In the genomic region with DNA sequence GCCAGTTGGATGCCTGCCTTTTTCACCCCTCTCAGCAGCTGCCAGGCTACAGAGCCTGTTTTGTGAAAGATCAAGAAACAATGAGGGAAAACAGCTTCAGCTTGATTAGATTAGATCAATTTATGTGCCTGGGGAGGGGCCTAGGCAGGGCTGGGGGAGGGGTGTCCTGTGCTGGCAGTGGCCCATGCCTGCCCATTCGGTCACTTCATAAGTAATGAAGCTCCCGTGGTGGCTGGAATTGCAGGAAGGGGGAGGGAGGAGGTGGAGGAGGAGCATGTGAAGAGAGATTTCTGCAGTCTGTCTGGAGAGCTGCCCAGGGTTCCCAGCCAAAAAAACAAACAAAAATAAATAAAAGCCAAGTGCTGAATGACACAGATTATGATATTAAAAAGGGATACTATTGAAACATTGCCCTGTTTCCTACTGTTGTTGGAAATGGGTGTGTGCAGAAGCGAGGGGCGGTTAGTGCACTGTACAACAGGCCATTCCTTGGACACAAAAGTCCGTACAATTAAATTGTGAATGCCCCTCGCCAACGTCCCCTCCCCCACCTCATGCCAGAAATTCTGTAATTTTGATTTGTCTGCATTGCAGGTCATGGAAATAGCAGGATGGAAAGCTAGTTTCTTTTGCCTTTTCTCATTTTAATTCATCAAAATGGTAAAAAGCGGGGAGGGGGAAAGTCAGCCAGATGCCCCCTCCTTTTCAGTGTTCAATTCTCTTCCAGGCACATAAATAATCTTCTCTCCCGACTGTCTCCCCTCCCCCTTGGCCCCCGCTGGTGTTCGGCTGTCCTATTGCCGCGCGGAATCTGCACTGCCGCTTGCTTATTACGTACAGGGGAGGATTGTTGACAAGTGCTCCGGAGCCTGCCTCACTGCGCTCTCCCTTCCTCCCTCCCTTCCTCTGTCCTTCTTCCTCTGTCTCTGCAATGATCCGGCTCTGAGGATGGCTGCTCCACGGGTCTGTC, we compare ENCODE assay signal across 8 mouse cellular contexts.
A peak's percentile ranks its signal among the peaks of the same experiment; 100 is the strongest.
DNase-seq lines count a peak whose midpoint lies in the region; ATAC-seq lines count a peak whose summit lies in the region.

No protein-coding gene starts in this region.

- peaks cover 63% of the 10 kb centered on the region for H3K4me1 ChIP-seq in hindbrain, embryonic 10.5 days (replicated peaks)

- H3K4me3 ChIP-seq in hindbrain, embryonic 10.5 days = peak overlapping the region; percentile 53

- H3K36me3 ChIP-seq in hindbrain, embryonic 10.5 days = no peaks in the 10 kb centered on the region

- no peaks in the 10 kb centered on the region for H3K27me3 ChIP-seq in hindbrain, embryonic 10.5 days (ENCODE audit: insufficient read depth, poor library complexity, severe bottlenecking)

- no peaks in the 10 kb centered on the region for H3K9me3 ChIP-seq in hindbrain, embryonic 10.5 days

- DNase-seq in MN1 (ENCODE audit: low spot score) = peak; percentile 94
- peak; percentile 90 for DNase-seq in cerebellum, adult 9-11 months
- peak; percentile 62 to 79 for DNase-seq in frontal cortex, adult 2 months (ENCODE audit: extremely low spot score in 1 of 2, low spot score in 1 of 2)
- DNase-seq in hindbrain, embryonic 10.5 days (ENCODE audit: low spot score) = peak; percentile 83
- peak; percentile 49 for DNase-seq in layer of hippocampus, adult 9-10 months (ENCODE audit: low spot score)
- peak; percentile 83 to 91 for DNase-seq in lung, adult 18-20 months
- peak; percentile 62 for DNase-seq in ovary, postnatal 14 days (ENCODE audit: low spot score)

- no peak for ATAC-seq in erythroblast, adult 5-6 weeks (replicated peaks; ENCODE audit: low FRiP score, poor library complexity, severe bottlenecking)

- WGBS in hindbrain, embryonic 10.5 days = 4% methylated on average over 20 of the region's 20 CpGs

- peak overlapping the region; percentile 88 for H3K27ac ChIP-seq in hindbrain, embryonic 10.5 days
